Mouse (Mus musculus) limb, embryonic 12.5 days (tissue): Measurements from ENCODE around the gene Med6. TPM values are rescaled to one million over a fixed set of nuclear protein-coding genes. Genes with fewer than 3 reads are reported as not detected.
"Not testable (repeated sequence)": the region's sequence is repeated elsewhere in the genome, so short reads cannot be mapped to it uniquely, and the experiment has no call there.

Experiments
- ATAC-seq: fragments of 200-750 bp; cut with Nextera tagmentation; 2 replicates; pipeline ENCODE4 v1.8.0; 2017; ENCODE audit warnings: low read depth, moderate TSS enrichment; ENCODE audit not compliant: insufficient number of reproducible peaks, insufficient read depth, low FRiP score, low TSS enrichment
- H3K27ac ChIP-seq: fragments of 300-500 bp; sonication (generic); 2 replicates; pipeline ENCODE4 v1.5.1; 2016; ENCODE audit warnings: mild to moderate bottlenecking, moderate library complexity
- H3K27me3 ChIP-seq: fragments of 300-500 bp; sonication (generic); 2 replicates; pipeline ENCODE4 v1.6.1; 2016; ENCODE audit warnings: mild to moderate bottlenecking, moderate library complexity
- H3K36me3 ChIP-seq: fragments of 300-500 bp; sonication (generic); 2 replicates; pipeline ENCODE4 v1.6.1; 2016; ENCODE audit warnings: mild to moderate bottlenecking, moderate library complexity
- H3K4me1 ChIP-seq: fragments of 300-500 bp; sonication (generic); replicated peaks from 2 replicates; pipeline ENCODE4 v1.6.1; 2016
- H3K4me2 ChIP-seq: fragments of 300-500 bp; sonication (generic); 2 replicates; pipeline ENCODE4 v1.6.1; 2016; ENCODE audit warnings: mild to moderate bottlenecking, moderate library complexity
- H3K4me3 ChIP-seq: fragments of 300-500 bp; sonication (generic); replicated peaks from 2 replicates; pipeline ENCODE4 v1.5.1; 2016; ENCODE audit warnings: mild to moderate bottlenecking
- H3K9ac ChIP-seq: fragments of 300-500 bp; sonication (generic); replicated peaks from 2 replicates; pipeline ENCODE4 v1.6.1; 2016; ENCODE audit warnings: mild to moderate bottlenecking, moderate library complexity
- H3K9me3 ChIP-seq: fragments of 300-500 bp; sonication (generic); 2 replicates; pipeline ENCODE4 v1.6.1; 2016; ENCODE audit warnings: mild to moderate bottlenecking, moderate library complexity
- WGBS: fragments of 180-500 bp; shearing (Covaris S2); methylation state at CpG from one replicate; pipeline ENCODE4 v1.1.7; 2016; 5-methylcytosine and 5-hydroxymethylcytosine counted together
- polyA plus RNA-seq: library from polyadenylated mRNA; unstranded; fragments of >200 nt; fragmentation: Nextera tagmentation; extraction: Ambion mirVana; gene quantifications from 2 replicates; pipeline ENCODE4 v1.2.1, GENCODE M21; 2016

The Med6 gene
- polyA plus RNA-seq, 1 experiment from 2014 or later = 91.8 TPM

- H3K9me3 ChIP-seq = no peaks in the 10 kb centered on the region
These were observed 47.6 kb downstream of the Med6 start for GRCm38 (mm10) chr12:81547163-81547562.

GRCm38 (mm10) chr12:81533029-81533419 is 61.8 kb downstream of the Med6 start:
- ATAC-seq = no peak
- 35% methylated on average over 4 of the region's 4 CpGs for WGBS
- H3K27ac ChIP-seq = peak overlapping the region; percentile 79; the same call in 1 of the 2 replicates
- no peaks in the 10 kb centered on the region for H3K9me3 ChIP-seq
- H3K4me3 ChIP-seq = peak overlapping the region; percentile 75
- peaks cover 5% of the 10 kb centered on the region; the same call in 1 of the 2 replicates for H3K4me1 ChIP-seq
- H3K4me2 ChIP-seq = peak overlapping the region; percentile 72
- H3K9ac ChIP-seq = peak overlapping the region; percentile 75; the same call in 1 of the 2 replicates
- H3K36me3 ChIP-seq = no peaks in the 10 kb centered on the region
- no peaks in the 10 kb centered on the region for H3K27me3 ChIP-seq

More at GRCm38 (mm10) chr12:81547163-81547562, 47.6 kb downstream of the Med6 start:
- no peak for ATAC-seq
- H3K4me1 ChIP-seq = no peaks in the 10 kb centered on the region
- no peak overlapping the region for H3K9ac ChIP-seq
- H3K4me3 ChIP-seq = no peak overlapping the region
- no peaks in the 10 kb centered on the region for H3K27me3 ChIP-seq
- WGBS = 65% methylated on average over 4 of the region's 4 CpGs
- H3K36me3 ChIP-seq = no peaks in the 10 kb centered on the region
- no peak overlapping the region for H3K27ac ChIP-seq
- H3K4me2 ChIP-seq = no peak overlapping the region

GRCm38 (mm10) chr12:81532316-81533028 is 62.3 kb downstream of the Med6 start, which contains the start of the genes Gm20498 and Synj2bp:
Gm20498 (minus strand) TSS chr12:81532905.
Synj2bp (minus strand) TSS chr12:81532911.
- peak within 1 kb of the TSS; percentile 75 for H3K9ac ChIP-seq
- WGBS = under 1% methylated on average over 46 of the region's 46 CpGs
- peaks cover 5% of the 10 kb centered on the region; the same call in 1 of the 2 replicates for H3K4me1 ChIP-seq
- H3K4me2 ChIP-seq = peak within 1 kb of the TSS; percentile 72
- peak within 1 kb of the TSS; percentile 75 for H3K4me3 ChIP-seq
- peak; percentile 89 for ATAC-seq
- H3K9me3 ChIP-seq = no peaks in the 10 kb centered on the region
- H3K27ac ChIP-seq = peak within 1 kb of the TSS; percentile 79
- H3K27me3 ChIP-seq = no peaks in the 10 kb centered on the region
- no peaks in the 10 kb centered on the region for H3K36me3 ChIP-seq

GRCm38 (mm10) chr12:81530587-81530986 is 64.2 kb downstream of the Med6 start:
- not testable (repeated sequence) for H3K4me1 ChIP-seq, H3K9ac ChIP-seq, H3K36me3 ChIP-seq, H3K27me3 ChIP-seq, H3K4me3 ChIP-seq, H3K9me3 ChIP-seq, H3K27ac ChIP-seq, ATAC-seq, H3K4me2 ChIP-seq
- WGBS = 74% methylated on average over 8 of the region's 8 CpGs

Other genes starting within 250 kb of the Med6 start
- 0.17 and 0.26 TPM in 2 replicates for gene Gm4787, start 215.5 kb downstream of the Med6 start, polyA plus RNA-seq
- gene Adam4, start 173.1 kb downstream of the Med6 start, polyA plus RNA-seq = 0.44 and 0.49 TPM in 2 replicates
- 132 and 136 TPM in 2 replicates for gene Cox16, start 109.9 kb downstream of the Med6 start, polyA plus RNA-seq
- gene Gm20498, start 62.1 kb downstream of the Med6 start, polyA plus RNA-seq = 26.3 and 26.7 TPM in 2 replicates
- gene Synj2bp, start 62.1 kb downstream of the Med6 start, polyA plus RNA-seq = 35.6 and 39.5 TPM in 2 replicates
- gene Adam21, start 26.5 kb downstream of the Med6 start, polyA plus RNA-seq = 0.60 and 0.64 TPM in 2 replicates
- gene Ttc9, start 36.2 kb upstream of the Med6 start, polyA plus RNA-seq = 0.84 and 0.91 TPM in 2 replicates
- gene Map3k9, start 186.2 kb upstream of the Med6 start, polyA plus RNA-seq = 0.91 and 0.98 TPM in 2 replicates